Mouse (Mus musculus) frontal cortex, postnatal 14 days (tissue): ENCODE measurements around the gene Gm3045.

Experiments used
- DNase-seq, 2 experiments: peaks; one replicate each; pipeline ENCODE4 v3.0.0; 2022; ENCODE audit warnings: low spot score in 2 of 2

Gene Gm3045

GRCm38 (mm10) chr13:56426365-56426764, at the start of gene Gm3045:
Gene Gm3045, plus strand, starts transcription at chr13:56426594.
- DNase-seq: no peak

- no peak for DNase-seq
Measured at GRCm38 (mm10) chr13:56380855-56381685, 45.3 kb upstream of the Gm3045 start.

GRCm38 (mm10) chr13:56383406-56383805, 43.0 kb upstream of the Gm3045 start:
- no peak for DNase-seq

GRCm38 (mm10) chr13:56386411-56386810, 40.0 kb upstream of the Gm3045 start:
- DNase-seq: peak; percentile 9 to 17

GRCm38 (mm10) chr13:56387374-56387773, 39.0 kb upstream of the Gm3045 start:
- DNase-seq: no peak

GRCm38 (mm10) chr13:56388042-56388441, 38.4 kb upstream of the Gm3045 start:
- DNase-seq: no peak

- DNase-seq: no peak
Measured at GRCm38 (mm10) chr13:56397572-56397971, 28.8 kb upstream of the Gm3045 start.

GRCm38 (mm10) chr13:56401186-56401585, 25.2 kb upstream of the Gm3045 start:
- no peak for DNase-seq

- no peak for DNase-seq
Measured at GRCm38 (mm10) chr13:56403381-56404086, 22.9 kb upstream of the Gm3045 start.

GRCm38 (mm10) chr13:56404511-56405140, 21.8 kb upstream of the Gm3045 start:
- no peak for DNase-seq

GRCm38 (mm10) chr13:56412286-56412873, 14.0 kb upstream of the Gm3045 start:
- no peak for DNase-seq

GRCm38 (mm10) chr13:56418685-56419483, 7.5 kb upstream of the Gm3045 start:
- DNase-seq: no peak

GRCm38 (mm10) chr13:56419538-56419937, 6.9 kb upstream of the Gm3045 start:
- no peak for DNase-seq

- DNase-seq: peak; percentile 50 to 79
Measured at GRCm38 (mm10) chr13:56422072-56422723, 4.2 kb upstream of the Gm3045 start.

- no peak for DNase-seq
Measured at GRCm38 (mm10) chr13:56425931-56426330, 463 bp upstream of the Gm3045 start.

- peak; percentile 32 to 75 for DNase-seq
Measured at GRCm38 (mm10) chr13:56428724-56429500, 2.5 kb downstream of the Gm3045 start.

GRCm38 (mm10) chr13:56432496-56432895, 6.1 kb downstream of the Gm3045 start:
- DNase-seq: no peak

GRCm38 (mm10) chr13:56433466-56433865, 7.1 kb downstream of the Gm3045 start:
- peak; percentile 37 to 69 for DNase-seq

GRCm38 (mm10) chr13:56434311-56434751, 7.9 kb downstream of the Gm3045 start:
- no peak for DNase-seq
